Mouse (Mus musculus): Measurements from ENCODE around the gene Btbd9.

DNA sequence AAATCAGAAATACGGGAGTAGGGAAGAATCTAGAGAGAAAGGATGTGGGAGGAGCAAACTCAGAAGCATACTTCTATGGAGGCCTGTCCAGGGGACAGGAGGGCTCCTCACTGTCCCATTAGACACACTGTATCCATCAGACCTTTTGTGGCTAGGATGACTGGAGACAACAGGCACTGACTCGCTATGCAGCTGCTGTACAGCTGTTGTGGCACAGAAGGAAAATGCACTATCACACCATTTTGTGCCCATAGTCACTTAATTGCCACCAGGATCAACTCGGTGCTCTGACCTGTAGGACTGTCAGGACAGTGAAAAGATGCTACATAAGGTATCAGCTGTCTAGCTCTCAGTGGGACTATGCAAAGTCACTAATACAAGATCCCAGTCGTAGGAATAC is 266.7 kb downstream of the Btbd9 start:
- TF ChIP-seq TCF12 (IDR thresholded peaks at IDR 0.05; ENCODE audit: insufficient read depth, poor library complexity, severe bottlenecking) (peak; percentile 6), POLR2A (IDR thresholded peaks at IDR 0.05; ENCODE audit: insufficient read length, low read depth) (no peak)
